Mouse (Mus musculus) forebrain, embryonic 12.5 days (tissue): ENCODE measurements around the gene Casc1. TPM values are rescaled to one million over a fixed set of nuclear protein-coding genes. Genes with fewer than 3 reads are reported as not detected.
"Not testable (repeated sequence)": the region's sequence is repeated elsewhere in the genome, so short reads cannot be mapped to it uniquely, and the experiment has no call there.

Experiments used
- ATAC-seq: fragments of 200-750 bp; cut with Nextera tagmentation; 2 replicates; pipeline ENCODE4 v1.8.0; 2017; ENCODE audit warnings: moderate TSS enrichment; ENCODE audit not compliant: low FRiP score
- H3K27ac ChIP-seq: fragments of 300-500 bp; sonication (generic); 2 replicates; pipeline ENCODE4 v1.5.1; 2016; ENCODE audit warnings: mild to moderate bottlenecking
- H3K27me3 ChIP-seq: fragments of 300-500 bp; sonication (generic); 2 replicates; pipeline ENCODE4 v1.6.1; 2016; ENCODE audit warnings: mild to moderate bottlenecking
- H3K36me3 ChIP-seq: fragments of 300-500 bp; sonication (generic); replicated peaks from 2 replicates; pipeline ENCODE4 v1.6.1; 2016; ENCODE audit warnings: mild to moderate bottlenecking
- H3K4me1 ChIP-seq: fragments of 300-500 bp; sonication (generic); 2 replicates; pipeline ENCODE4 v1.6.1; 2016
- H3K4me2 ChIP-seq: fragments of 300-500 bp; sonication (generic); 2 replicates; pipeline ENCODE4 v1.6.1; 2016; ENCODE audit warnings: mild to moderate bottlenecking, moderate library complexity
- H3K4me3 ChIP-seq: fragments of 300-500 bp; sonication (generic); replicated peaks from 2 replicates; pipeline ENCODE4 v1.5.1; 2016; ENCODE audit warnings: mild to moderate bottlenecking
- H3K9ac ChIP-seq: fragments of 300-500 bp; sonication (generic); 2 replicates; pipeline ENCODE4 v1.6.1; 2016; ENCODE audit warnings: mild to moderate bottlenecking
- H3K9me3 ChIP-seq: fragments of 300-500 bp; sonication (generic); 2 replicates; pipeline ENCODE4 v1.6.1; 2016
- whole genome bisulfite sequencing: fragments of 180-500 bp; shearing (Covaris S2); methylation state at CpG from one replicate; pipeline ENCODE4 v1.1.7; 2016; 5-methylcytosine and 5-hydroxymethylcytosine counted together
- polyA plus RNA-seq: library from polyadenylated mRNA; unstranded; fragments of >200 nt; fragmentation: Nextera tagmentation; extraction: Ambion mirVana; gene quantifications from 2 replicates; pipeline ENCODE4 v1.2.1, GENCODE M21; 2016

Casc1 gene
- polyA plus RNA-seq, 1 experiment from 2014 or later: 0.89 TPM

- H3K27ac ChIP-seq: no peak overlapping the region
- H3K4me3 ChIP-seq: no peak overlapping the region
- ATAC-seq: no peak
- H3K27me3 ChIP-seq: no peaks in the 10 kb centered on the region
- H3K4me2 ChIP-seq: no peak overlapping the region
- WGBS: 58% methylated on average over 9 of the region's 9 CpGs
- H3K4me1 ChIP-seq: peaks cover 7% of the 10 kb centered on the region; the same call in 1 of the 2 replicates
- no peaks in the 10 kb centered on the region for H3K9me3 ChIP-seq
- no peaks in the 10 kb centered on the region for H3K36me3 ChIP-seq
- H3K9ac ChIP-seq: no peak overlapping the region
These were observed 61.8 kb downstream of the Casc1 start for GRCm38 (mm10) chr6:145149054-145149453.

GRCm38 (mm10) chr6:145147716-145148115 lies 63.1 kb downstream of the Casc1 start:
- Histone ChIP-seq H3K27me3 (no peaks in the 10 kb centered on the region), H3K27ac (no peak overlapping the region), H3K4me2 (no peak overlapping the region), H3K4me1 (peaks cover 7% of the 10 kb centered on the region; the same call in 1 of the 2 replicates), H3K9ac (no peak overlapping the region), H3K4me3 (no peak overlapping the region), H3K9me3 (no peaks in the 10 kb centered on the region), H3K36me3 (no peaks in the 10 kb centered on the region)
- no peak for ATAC-seq
- WGBS: 75% methylated on average over 16 of the region's 16 CpGs

- Histone ChIP-seq H3K36me3 (no peaks in the 10 kb centered on the region), H3K9ac (no peak overlapping the region)
These were observed 65.6 kb downstream of the Casc1 start for GRCm38 (mm10) chr6:145145173-145145572.

GRCm38 (mm10) chr6:145141827-145142226 lies 69.0 kb downstream of the Casc1 start:
- Histone ChIP-seq H3K4me2 (no peak overlapping the region), H3K36me3 (no peaks in the 10 kb centered on the region), H3K9ac (no peak overlapping the region), H3K27me3 (no peaks in the 10 kb centered on the region), H3K9me3 (no peaks in the 10 kb centered on the region), H3K4me1 (no peaks in the 10 kb centered on the region; the same call in 1 of the 2 replicates), H3K4me3 (no peak overlapping the region), H3K27ac (no peak overlapping the region)
- no peak for ATAC-seq
- WGBS: 91% methylated on average over 12 of the region's 12 CpGs

More at GRCm38 (mm10) chr6:145145173-145145572, 65.6 kb downstream of the Casc1 start:
- 69% methylated on average over 7 of the region's 7 CpGs for WGBS
- H3K4me1 ChIP-seq: peaks cover 7% of the 10 kb centered on the region; the same call in 1 of the 2 replicates
- no peaks in the 10 kb centered on the region for H3K9me3 ChIP-seq
- H3K27ac ChIP-seq: no peak overlapping the region
- no peak overlapping the region for H3K4me3 ChIP-seq
- ATAC-seq: no peak
- no peak overlapping the region for H3K4me2 ChIP-seq
- H3K27me3 ChIP-seq: no peaks in the 10 kb centered on the region

- H3K27me3 ChIP-seq: no peaks in the 10 kb centered on the region
- no peak for ATAC-seq
- H3K9ac ChIP-seq: no peak overlapping the region
- no peak overlapping the region for H3K27ac ChIP-seq
- H3K9me3 ChIP-seq: no peaks in the 10 kb centered on the region
- H3K36me3 ChIP-seq: no peaks in the 10 kb centered on the region
- H3K4me1 ChIP-seq: no peaks in the 10 kb centered on the region; the same call in 1 of the 2 replicates
- no peak overlapping the region for H3K4me2 ChIP-seq
- WGBS: 77% methylated on average over 11 of the region's 11 CpGs
- H3K4me3 ChIP-seq: no peak overlapping the region
These were observed 70.1 kb downstream of the Casc1 start for GRCm38 (mm10) chr6:145140706-145141105.

GRCm38 (mm10) chr6:145139776-145140475 lies 70.9 kb downstream of the Casc1 start:
- Histone ChIP-seq H3K4me3 (no peak overlapping the region), H3K27me3 (no peaks in the 10 kb centered on the region), H3K36me3 (no peaks in the 10 kb centered on the region), H3K4me2 (no peak overlapping the region), H3K9me3 (no peaks in the 10 kb centered on the region), H3K9ac (no peak overlapping the region), H3K27ac (no peak overlapping the region), H3K4me1 (no peaks in the 10 kb centered on the region; the same call in 1 of the 2 replicates)
- no peak for ATAC-seq
- 71% methylated on average over 11 of the region's 11 CpGs for WGBS

GRCm38 (mm10) chr6:145139236-145139635 lies 71.6 kb downstream of the Casc1 start:
- Histone ChIP-seq H3K36me3 (no peaks in the 10 kb centered on the region), H3K27me3 (no peaks in the 10 kb centered on the region), H3K4me2 (no peak overlapping the region), H3K4me3 (no peak overlapping the region), H3K27ac (no peak overlapping the region), H3K9ac (no peak overlapping the region), H3K4me1 (no peaks in the 10 kb centered on the region), H3K9me3 (no peaks in the 10 kb centered on the region)
- ATAC-seq: no peak
- WGBS: 93% methylated on average over 13 of the region's 13 CpGs

GRCm38 (mm10) chr6:145136831-145137230 lies 74.0 kb downstream of the Casc1 start:
- 86% methylated on average over 5 of the region's 5 CpGs for WGBS
- Histone ChIP-seq H3K27ac (no peak overlapping the region), H3K9ac (no peak overlapping the region), H3K4me2 (no peak overlapping the region), H3K36me3 (no peaks in the 10 kb centered on the region), H3K4me3 (no peak overlapping the region), H3K4me1 (no peaks in the 10 kb centered on the region), H3K9me3 (no peaks in the 10 kb centered on the region), H3K27me3 (no peaks in the 10 kb centered on the region)
- ATAC-seq: no peak

GRCm38 (mm10) chr6:145135804-145136203 lies 75.0 kb downstream of the Casc1 start:
- H3K9ac ChIP-seq: no peak overlapping the region
- no peak overlapping the region for H3K4me2 ChIP-seq
- no peaks in the 10 kb centered on the region for H3K36me3 ChIP-seq
- WGBS: 89% methylated on average over 9 of the region's 9 CpGs
- no peaks in the 10 kb centered on the region for H3K27me3 ChIP-seq
- no peaks in the 10 kb centered on the region for H3K9me3 ChIP-seq
- no peaks in the 10 kb centered on the region for H3K4me1 ChIP-seq
- no peak overlapping the region for H3K27ac ChIP-seq
- H3K4me3 ChIP-seq: no peak overlapping the region
- ATAC-seq: no peak

GRCm38 (mm10) chr6:145135295-145135694 lies 75.5 kb downstream of the Casc1 start:
- WGBS: 72% methylated on average over 3 of the region's 3 CpGs
- no peaks in the 10 kb centered on the region for H3K4me1 ChIP-seq

GRCm38 (mm10) chr6:145132969-145133368 lies 77.8 kb downstream of the Casc1 start:
- H3K36me3 ChIP-seq, H3K9ac ChIP-seq, H3K9me3 ChIP-seq, H3K27ac ChIP-seq, H3K27me3 ChIP-seq, ATAC-seq, H3K4me2 ChIP-seq, H3K4me1 ChIP-seq, H3K4me3 ChIP-seq: not testable (repeated sequence)
- WGBS: 83% methylated on average over 5 of the region's 5 CpGs

More at GRCm38 (mm10) chr6:145135295-145135694, 75.5 kb downstream of the Casc1 start:
- no peak for ATAC-seq
- H3K27me3 ChIP-seq: no peaks in the 10 kb centered on the region
- H3K4me3 ChIP-seq: no peak overlapping the region
- no peak overlapping the region for H3K27ac ChIP-seq
- H3K4me2 ChIP-seq: no peak overlapping the region
- no peak overlapping the region for H3K9ac ChIP-seq
- no peaks in the 10 kb centered on the region for H3K36me3 ChIP-seq
- H3K9me3 ChIP-seq: no peaks in the 10 kb centered on the region

GRCm38 (mm10) chr6:145131991-145132390 lies 78.8 kb downstream of the Casc1 start:
- 87% methylated on average over 5 of the region's 5 CpGs for WGBS
- Histone ChIP-seq H3K4me3 (no peak overlapping the region), H3K4me2 (no peak overlapping the region), H3K27me3 (no peaks in the 10 kb centered on the region), H3K27ac (no peak overlapping the region), H3K9ac (no peak overlapping the region), H3K9me3 (0 out of 2 replicates have a peak, but pooled peaks cover 6% of the 10 kb centered on the region), H3K4me1 (no peaks in the 10 kb centered on the region), H3K36me3 (no peaks in the 10 kb centered on the region)
- ATAC-seq: no peak

GRCm38 (mm10) chr6:145129563-145129962 lies 81.2 kb downstream of the Casc1 start:
- Histone ChIP-seq H3K36me3 (no peaks in the 10 kb centered on the region), H3K4me1 (no peaks in the 10 kb centered on the region), H3K4me2 (no peak overlapping the region), H3K27me3 (no peaks in the 10 kb centered on the region), H3K4me3 (no peak overlapping the region), H3K9me3 (0 out of 2 replicates have a peak, but pooled peaks cover 6% of the 10 kb centered on the region), H3K27ac (no peak overlapping the region), H3K9ac (no peak overlapping the region)
- ATAC-seq: no peak
- WGBS: 79% methylated on average over 4 of the region's 4 CpGs
